Mouse (Mus musculus): ENCODE measurements around the gene Zc3h12a.

- TF ChIP-seq CHD1 (IDR thresholded peaks at IDR 0.05; ENCODE audit: low read depth, low read length) (no peak), TAL1 (IDR thresholded peaks at IDR 0.05; ENCODE audit: low read length) (no peak), POLR2AphosphoS5 (IDR thresholded peaks at IDR 0.05; ENCODE audit: borderline replicate concordance, low read depth, low read length) (no peak), ZMIZ1 (IDR thresholded peaks at IDR 0.05; ENCODE audit: low read depth, low read length) (no peak), CTCF (IDR thresholded peaks at IDR 0.05 in 2 of 3, conservative IDR thresholded peaks at IDR 0.05 in 1 of 3; ENCODE audit: control insufficient read depth in 1 of 3, insufficient read depth in 1 of 3, low read depth in 2 of 3, low read length in 3 of 3, poor library complexity in 1 of 3, severe bottlenecking in 1 of 3) (no peak), POLR2A (IDR thresholded peaks at IDR 0.05; ENCODE audit: control insufficient read depth in 1 of 2, insufficient read depth in 1 of 2, low read depth in 1 of 2, low read length in 2 of 2, poor library complexity in 1 of 2) (no peak), EP300 (IDR thresholded peaks at IDR 0.05; ENCODE audit: low read depth in 1 of 2, low read length in 2 of 2) (no peak), MAFK (IDR thresholded peaks at IDR 0.05; ENCODE audit: borderline replicate concordance, low read depth, low read length) (no peak), POLR2AphosphoS2 (IDR thresholded peaks at IDR 0.05; ENCODE audit: low read length) (no peak)
Observed at GRCm38 (mm10) chr4:125167723-125168122, 40.1 kb upstream of the Zc3h12a start.
